Mouse (Mus musculus) adipose tissue, adult 10 weeks (tissue): ENCODE measurements around the gene Gm20850. TPM values are rescaled to one million over a fixed set of nuclear protein-coding genes. Genes with fewer than 3 reads are reported as not detected.

Experiments
- polyA plus RNA-seq: library from polyadenylated mRNA; stranded (reverse); fragments of 350-450 nt; fragmentation: Illumina TruSeq; extraction: RNeasy Lipid Tissue Mini Kit (QIAGEN cat#74804); gene quantifications from one replicate; pipeline ENCODE4 v1.2.3, GENCODE M21; 2014; ENCODE audit warnings: low read depth, low replicate concordance

The Gm20850 gene
- not detected for polyA plus RNA-seq

DNA sequence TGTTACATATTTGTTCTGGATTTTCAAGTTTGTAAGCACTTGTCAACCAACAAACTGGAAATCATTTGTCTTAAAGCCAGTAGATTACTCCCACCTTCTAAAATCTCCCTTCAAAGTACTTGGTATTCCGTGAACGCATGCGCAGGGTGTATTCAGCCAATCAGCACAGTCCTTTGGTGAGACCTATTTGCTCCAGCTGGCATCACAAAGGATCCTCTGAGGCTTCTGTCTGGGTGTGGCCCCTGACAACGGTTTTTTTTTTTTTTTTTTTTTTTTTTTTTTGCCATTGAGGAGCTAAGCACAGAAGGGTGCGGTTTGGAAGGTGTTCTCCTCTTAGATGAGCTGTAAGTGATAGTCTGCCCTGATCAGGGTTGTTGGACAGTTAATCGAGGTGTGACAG, at the start of gene Gm20850:
Gene Gm20850 (plus strand): TSS at position 301 of the 400 bp plus-strand sequence.

